Mouse (Mus musculus): ENCODE data around the gene Adcy1.

Adcy1 gene

GRCm38 (mm10) chr11:7184420-7184819, 121.1 kb downstream of the Adcy1 start:
- DNase-seq (ENCODE audit: low spot score in 2 of 2), result no peak

GRCm38 (mm10) chr11:7187472-7187871, 124.2 kb downstream of the Adcy1 start:
- no peak for DNase-seq (ENCODE audit: low spot score in 2 of 2)

GRCm38 (mm10) chr11:7188469-7188868, 125.2 kb downstream of the Adcy1 start, which contains the start of gene Gm11985:
Gene Gm11985 (minus strand): TSS chr11:7188569.
- DNase-seq (ENCODE audit: low spot score in 2 of 2), result no peak

GRCm38 (mm10) chr11:7192710-7193109, 129.4 kb downstream of the Adcy1 start:
- DNase-seq (ENCODE audit: low spot score in 2 of 2), result no peak

GRCm38 (mm10) chr11:7193134-7193533, 129.8 kb downstream of the Adcy1 start:
- DNase-seq (ENCODE audit: low spot score in 2 of 2), result no peak

- no peak for DNase-seq (ENCODE audit: low spot score in 2 of 2)
Observed at GRCm38 (mm10) chr11:7194432-7195311, 131.4 kb downstream of the Adcy1 start.

GRCm38 (mm10) chr11:7195312-7195685, 132.0 kb downstream of the Adcy1 start:
- DNase-seq (ENCODE audit: low spot score in 2 of 2), result no peak

- DNase-seq (ENCODE audit: low spot score in 2 of 2), result no peak
Observed at GRCm38 (mm10) chr11:7197491-7197941, 134.2 kb downstream of the Adcy1 start, which contains the start of gene Igfbp1. Gene Igfbp1 (plus strand): TSS chr11:7197782.

GRCm38 (mm10) chr11:7198006-7198405, 134.7 kb downstream of the Adcy1 start:
- DNase-seq (ENCODE audit: low spot score in 2 of 2), result no peak

GRCm38 (mm10) chr11:7198481-7199256, 135.4 kb downstream of the Adcy1 start:
- no peak for DNase-seq (ENCODE audit: low spot score in 2 of 2)

- DNase-seq (ENCODE audit: low spot score in 2 of 2), result no peak
Observed at GRCm38 (mm10) chr11:7199736-7200392, 136.6 kb downstream of the Adcy1 start.

- DNase-seq (ENCODE audit: low spot score in 2 of 2), result no peak
Observed at GRCm38 (mm10) chr11:7200393-7200783, 137.1 kb downstream of the Adcy1 start.

- no peak for DNase-seq (ENCODE audit: low spot score in 2 of 2)
Observed at GRCm38 (mm10) chr11:7202206-7202605, 138.9 kb downstream of the Adcy1 start.

GRCm38 (mm10) chr11:7203846-7204245, 140.6 kb downstream of the Adcy1 start:
- no peak for DNase-seq (ENCODE audit: low spot score in 2 of 2)

- DNase-seq (ENCODE audit: low spot score in 2 of 2), result peak; percentile 53 to 70
Observed at GRCm38 (mm10) chr11:7210343-7210742, 147.1 kb downstream of the Adcy1 start.

- DNase-seq (ENCODE audit: low spot score in 2 of 2), result no peak
Observed at GRCm38 (mm10) chr11:7211211-7211610, 147.9 kb downstream of the Adcy1 start.

GRCm38 (mm10) chr11:7212126-7212798, 149.0 kb downstream of the Adcy1 start:
- no peak for DNase-seq (ENCODE audit: low spot score in 2 of 2)

GRCm38 (mm10) chr11:7213161-7213500, 149.8 kb downstream of the Adcy1 start:
- no peak for DNase-seq (ENCODE audit: low spot score in 2 of 2)

GRCm38 (mm10) chr11:7213501-7214341, 150.4 kb downstream of the Adcy1 start, which contains the start of gene Igfbp3:
Gene Igfbp3 (minus strand): TSS chr11:7213923.
- DNase-seq (ENCODE audit: low spot score in 2 of 2), result peak; percentile 76 to 83

- no peak for DNase-seq (ENCODE audit: low spot score in 2 of 2)
Observed at GRCm38 (mm10) chr11:7214342-7214660, 151.0 kb downstream of the Adcy1 start.

- peak in 1 of 2 experiments; percentile 60 for DNase-seq (ENCODE audit: low spot score in 2 of 2)
Observed at GRCm38 (mm10) chr11:7214761-7215160, 151.5 kb downstream of the Adcy1 start.
